Mouse (Mus musculus) heart, adult 8-10 months (tissue): ENCODE results near the gene Slc26a9. TPM values are rescaled to one million over a fixed set of nuclear protein-coding genes. Genes with fewer than 3 reads are reported as not detected.
A peak's percentile ranks its signal among the peaks of the same experiment; 100 is the strongest.

Experiments used
- DNase-seq: peaks from one replicate; pipeline ENCODE4 v3.0.0; 2022; ENCODE audit warnings: low spot score
- total RNA-seq, 4 experiments: library from RNA; stranded (reverse); gene quantifications; 2 replicates each; pipeline ENCODE4 v1.2.4; 2022

Gene Slc26a9
- total RNA-seq, 4 experiments from 2014 or later, result 0.06 to 0.16 (median 0.09) TPM; not detected in 1

DNA sequence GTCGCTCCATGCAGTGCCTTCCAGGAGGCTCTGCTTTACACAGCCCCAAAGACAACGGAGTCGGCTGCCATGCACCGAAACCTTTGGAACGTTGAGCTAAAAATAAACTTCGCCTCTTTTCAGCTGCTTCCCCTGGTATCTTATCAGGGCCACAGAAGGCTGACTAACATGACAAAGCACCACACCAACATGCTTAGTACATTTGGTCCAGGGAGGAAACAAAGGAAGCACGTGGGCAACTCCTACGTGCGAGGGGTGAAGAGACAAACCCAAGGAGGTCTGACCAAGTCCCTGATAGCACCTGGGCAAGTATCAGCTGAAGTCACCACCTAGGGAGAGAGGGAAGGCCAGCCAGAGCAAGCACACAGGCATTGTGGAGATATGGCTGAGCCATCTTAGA, 7.3 kb upstream of the Slc26a9 start:
- DNase-seq, result no peak

DNA sequence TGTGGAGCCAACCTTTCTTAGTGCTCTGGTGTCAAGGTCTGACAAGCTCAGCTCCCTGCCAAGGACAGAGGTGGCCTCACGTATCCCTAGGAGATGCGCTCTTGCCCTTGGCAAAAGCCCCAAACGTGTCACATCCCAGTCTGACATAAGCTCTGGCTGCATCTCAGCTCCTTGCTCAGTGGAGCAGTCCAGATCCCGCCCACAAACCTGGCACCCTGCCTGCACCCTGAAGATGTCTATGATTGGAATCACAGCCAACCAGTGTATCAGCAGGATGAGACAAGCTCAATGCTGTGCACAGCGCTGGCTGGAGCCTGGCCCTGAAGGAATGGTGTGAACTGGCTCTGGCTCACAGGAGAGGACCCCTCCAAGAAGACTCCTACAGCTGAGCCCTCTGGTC, 6.6 kb upstream of the Slc26a9 start:
- DNase-seq, result peak; percentile 53

DNA sequence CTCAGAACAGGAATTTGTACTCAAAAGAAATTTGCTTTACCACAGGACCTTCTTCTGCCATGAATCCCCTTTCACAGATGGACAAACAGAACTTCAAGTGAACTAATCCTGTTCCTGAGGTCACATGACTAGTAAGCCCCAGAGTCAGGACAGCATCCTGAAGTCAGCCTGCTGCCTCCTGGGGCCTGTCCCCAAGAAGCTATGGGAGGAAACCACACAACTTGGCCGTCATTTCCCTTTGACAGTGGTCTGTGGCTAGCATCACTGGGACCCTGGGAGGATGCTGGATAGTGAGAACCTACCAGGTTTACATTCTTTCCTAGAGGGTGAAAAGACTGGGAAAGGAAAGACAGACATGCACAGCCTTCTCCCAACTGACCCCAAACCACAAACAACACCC, 5.1 kb upstream of the Slc26a9 start:
- DNase-seq, result no peak

- DNase-seq, result no peak
These were observed 4.2 kb upstream of the Slc26a9 start for GRCm38 (mm10) chr1:131739481-131740160.

- DNase-seq, result no peak
These were observed 1.6 kb downstream of the Slc26a9 start for GRCm38 (mm10) chr1:131745391-131745790.

DNA sequence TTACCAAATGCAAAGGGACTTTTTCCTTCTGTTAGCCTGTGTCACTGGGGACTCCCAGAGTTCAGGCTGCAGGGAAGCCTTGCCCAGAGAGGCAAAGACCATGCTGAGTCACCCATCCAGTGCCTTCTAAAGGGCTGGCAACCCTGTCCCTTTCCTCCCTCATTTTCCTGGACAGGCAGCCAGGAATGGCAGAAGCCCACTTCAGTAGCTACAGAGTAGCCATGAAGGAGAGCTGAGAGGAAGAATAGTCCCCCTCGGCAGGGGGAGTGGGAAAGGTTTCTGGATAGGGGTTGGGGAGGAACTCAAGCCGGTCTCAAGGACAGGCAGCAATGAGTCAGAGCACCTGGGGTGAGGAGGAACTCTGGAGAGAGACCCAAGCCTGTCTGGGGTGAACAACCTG, 3.9 kb downstream of the Slc26a9 start:
- DNase-seq, result no peak

DNA sequence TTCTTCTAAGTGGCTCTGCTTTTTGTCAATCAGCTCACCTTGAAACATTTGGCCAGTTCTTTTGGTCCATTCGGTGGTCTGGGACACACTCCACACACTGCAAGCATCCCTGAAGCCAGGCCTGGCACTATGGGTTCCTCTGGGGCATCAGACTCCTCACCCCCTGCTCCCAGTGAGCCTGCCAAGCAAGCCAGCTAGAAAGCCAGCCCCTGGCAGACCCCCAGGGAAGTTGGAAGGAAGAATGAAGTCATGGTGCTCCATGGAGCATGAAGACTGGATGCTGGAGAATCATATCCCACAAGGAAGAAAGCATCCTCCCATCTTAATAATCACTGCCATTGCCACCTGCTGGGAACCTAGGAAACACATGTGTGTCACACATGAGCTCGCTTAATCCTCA, 4.8 kb downstream of the Slc26a9 start:
- DNase-seq, result no peak

GRCm38 (mm10) chr1:131749706-131750545, 6.1 kb downstream of the Slc26a9 start:
- no peak for DNase-seq

- peak; percentile 22 for DNase-seq
These were observed 7.5 kb downstream of the Slc26a9 start for GRCm38 (mm10) chr1:131751181-131751890.

DNA sequence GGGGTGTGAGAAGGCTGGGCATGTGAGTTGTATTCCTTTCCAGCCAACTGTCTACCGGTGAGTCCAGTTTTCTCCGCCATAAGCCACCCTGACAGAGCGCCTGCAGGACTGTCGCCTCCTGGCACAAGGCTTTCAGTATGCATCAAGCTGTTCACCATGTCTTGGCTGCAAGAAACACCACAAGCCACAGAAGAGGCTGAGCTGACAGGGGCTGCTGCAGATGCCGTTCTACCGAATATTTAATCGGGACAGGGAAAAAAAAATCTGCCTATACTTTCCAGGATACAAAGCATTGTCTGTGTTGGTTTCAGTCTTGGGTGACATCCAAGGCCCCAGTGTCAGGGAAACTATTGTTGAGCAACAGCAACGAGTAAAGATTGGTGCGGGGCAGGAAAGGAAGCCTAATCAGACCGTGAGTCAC, 8.1 kb downstream of the Slc26a9 start:
- DNase-seq, result no peak

- DNase-seq, result no peak
These were observed 10.5 kb downstream of the Slc26a9 start for GRCm38 (mm10) chr1:131754212-131754829.

DNA sequence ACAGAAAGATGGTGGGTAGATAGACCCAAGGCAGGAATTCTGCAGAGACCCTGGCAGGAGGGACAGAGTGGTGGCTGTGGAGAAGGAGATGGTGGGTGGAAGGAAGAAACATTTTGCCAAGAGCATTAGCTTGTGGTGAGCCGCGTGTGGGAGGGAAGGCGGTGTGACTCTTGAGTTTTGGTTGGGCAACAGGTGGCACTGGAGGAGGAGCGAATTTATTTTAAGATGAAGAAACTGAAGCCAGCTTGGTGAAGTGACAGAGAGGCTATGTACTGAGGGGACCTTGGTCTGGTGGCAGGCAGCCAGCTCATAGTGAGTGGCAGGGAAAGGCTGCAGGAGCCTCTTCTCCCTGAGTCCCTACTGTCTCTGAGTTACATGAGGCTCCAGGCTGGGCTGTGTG, 11.1 kb downstream of the Slc26a9 start:
- DNase-seq, result no peak

- no peak for DNase-seq
These were observed 13.4 kb downstream of the Slc26a9 start for GRCm38 (mm10) chr1:131757211-131757610.

DNA sequence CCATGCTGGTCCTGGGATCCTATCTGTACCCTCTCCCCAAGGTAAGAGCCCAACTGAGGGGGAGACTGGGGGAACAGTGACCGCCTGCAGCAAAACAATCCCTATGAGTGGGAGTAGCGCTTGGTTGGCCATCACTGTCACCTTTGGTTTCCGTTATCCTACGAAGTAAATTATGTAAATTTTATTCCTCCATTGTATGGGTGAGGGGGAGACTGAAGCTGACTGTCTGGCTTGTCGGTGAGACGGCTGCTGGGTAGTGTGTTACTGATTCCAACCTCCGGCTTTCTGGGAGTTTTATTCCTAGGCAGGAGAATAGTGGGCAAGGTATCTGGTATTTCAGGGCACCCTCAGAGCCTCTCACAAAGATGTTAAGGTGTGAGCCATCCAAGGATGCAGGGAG, 15.0 kb downstream of the Slc26a9 start:
- no peak for DNase-seq

DNA sequence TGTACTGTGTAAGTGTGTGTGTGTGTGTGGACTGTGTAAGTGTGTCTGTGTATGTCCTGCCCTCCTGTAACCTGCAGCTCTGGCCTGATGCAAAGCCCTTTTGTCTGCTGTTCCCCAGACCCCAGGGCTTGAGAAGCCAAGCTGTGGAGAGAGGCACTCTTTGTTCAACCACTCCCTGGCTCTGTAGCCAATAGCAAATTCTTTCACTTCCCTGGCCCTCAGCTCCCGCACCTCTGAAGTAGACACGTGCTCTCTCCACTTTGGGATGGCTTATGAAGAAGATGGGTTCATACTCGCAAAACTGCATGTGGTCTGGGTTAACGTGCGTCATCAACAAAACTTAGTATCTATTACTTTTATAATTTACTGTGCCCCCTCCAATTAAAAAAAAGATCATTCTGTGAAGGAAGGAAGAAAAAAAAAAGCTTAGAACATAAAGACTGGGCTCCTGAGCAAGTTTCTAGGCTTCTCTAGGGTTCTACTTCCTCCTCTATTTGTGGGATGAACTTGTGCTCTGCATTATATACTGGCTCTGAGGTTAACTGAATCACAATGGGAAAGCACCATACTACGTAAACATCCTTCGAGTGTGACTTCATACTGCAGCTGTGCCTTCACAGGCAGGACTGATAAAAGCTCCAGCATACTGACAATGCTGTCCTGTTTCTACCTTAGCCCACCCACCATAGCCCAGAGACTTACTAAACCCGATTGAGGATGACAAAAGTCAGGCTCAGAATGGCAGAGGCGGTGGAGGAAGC, 16.0 kb downstream of the Slc26a9 start:
- no peak for DNase-seq

GRCm38 (mm10) chr1:131760428-131760820, 16.6 kb downstream of the Slc26a9 start:
- no peak for DNase-seq

DNA sequence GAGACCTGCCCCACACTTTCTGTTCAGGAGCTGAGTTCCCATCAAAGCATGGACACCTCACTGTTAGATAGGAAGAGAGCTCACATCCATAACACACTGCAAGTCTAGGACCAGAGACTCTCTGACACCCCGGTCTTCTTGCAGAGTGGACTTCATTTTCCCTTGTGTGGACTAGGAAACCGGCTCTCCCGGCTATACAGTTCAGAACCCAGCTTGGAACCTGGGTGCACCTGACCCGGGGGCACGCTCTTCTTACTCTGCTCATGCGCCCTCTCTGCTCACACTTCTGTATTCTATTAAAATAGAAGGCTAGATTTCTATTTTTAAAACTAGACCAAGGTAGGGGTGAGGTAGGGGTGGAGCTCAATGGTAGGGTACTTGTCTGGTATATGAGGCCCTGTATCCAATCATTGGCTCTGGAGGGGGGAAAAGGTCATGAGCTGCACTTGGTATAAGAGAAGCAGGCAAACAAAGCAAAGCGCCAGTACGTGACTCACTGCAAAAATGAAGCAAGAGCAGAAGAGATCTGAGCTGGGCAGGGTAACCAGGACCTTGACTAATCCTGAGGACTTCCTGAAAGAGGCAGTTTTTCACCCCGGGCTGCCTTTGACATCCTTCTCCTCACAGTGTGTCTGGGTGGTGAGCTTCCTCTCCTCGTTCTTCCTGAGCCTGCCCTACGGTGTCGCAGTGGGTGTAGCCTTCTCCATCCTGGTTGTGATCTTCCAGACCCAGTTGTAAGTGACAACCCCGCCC, 17.4 kb downstream of the Slc26a9 start:
- no peak for DNase-seq

GRCm38 (mm10) chr1:131763683-131764082, 19.9 kb downstream of the Slc26a9 start:
- DNase-seq, result no peak

- no peak for DNase-seq
These were observed 20.9 kb downstream of the Slc26a9 start for GRCm38 (mm10) chr1:131764581-131765338.
